Mouse (Mus musculus) intestine, postnatal 0 days (tissue): ENCODE measurements at regions not wholly inside any gene's neighbourhood (a gene's known extent, or its start where the extent isn't known, plus 50 kb on each side); places are given as distances from the start of the nearest gene placed in this dataset.

Experiments used
- ATAC-seq: fragments of 200-750 bp; cut with Nextera tagmentation; 2 replicates; pipeline ENCODE4 v1.8.0; 2017; ENCODE audit warnings: mild to moderate bottlenecking, moderate TSS enrichment, moderate library complexity
- H3K27ac ChIP-seq: fragments of 300-500 bp; sonication (generic); 2 replicates; pipeline ENCODE4 v1.5.1; 2014; ENCODE audit warnings: mild to moderate bottlenecking, low read depth, low read length, moderate library complexity
- H3K27me3 ChIP-seq: fragments of 300-500 bp; sonication (generic); replicated peaks from 2 replicates; pipeline ENCODE4 v1.6.1; 2014; ENCODE audit warnings: low read length, mixed read lengths; ENCODE audit not compliant: control insufficient read depth, insufficient read depth
- H3K36me3 ChIP-seq: fragments of 300-500 bp; sonication (generic); 2 replicates; pipeline ENCODE4 v1.6.1; 2014; ENCODE audit warnings: mild to moderate bottlenecking, moderate library complexity; ENCODE audit not compliant: control insufficient read depth, insufficient read depth
- H3K4me1 ChIP-seq: fragments of 300-500 bp; sonication (generic); replicated peaks from 2 replicates; pipeline ENCODE4 v1.6.1; 2014; ENCODE audit warnings: antibody characterized with exemption, low read length, mixed read lengths; ENCODE audit not compliant: control insufficient read depth, insufficient read depth
- H3K4me2 ChIP-seq: fragments of 300-500 bp; sonication (generic); replicated peaks from 2 replicates; pipeline ENCODE4 v1.6.1; 2014; ENCODE audit warnings: low read depth, mild to moderate bottlenecking, moderate library complexity
- H3K4me3 ChIP-seq: fragments of 300-500 bp; sonication (generic); 2 replicates; pipeline ENCODE4 v1.5.1; 2014; ENCODE audit warnings: low read depth, low read length
- H3K9ac ChIP-seq: fragments of 300-500 bp; sonication (generic); 2 replicates; pipeline ENCODE4 v1.6.1; 2014; ENCODE audit warnings: mild to moderate bottlenecking, low read depth, low read length
- H3K9me3 ChIP-seq: fragments of 300-500 bp; sonication (generic); 2 replicates; pipeline ENCODE4 v1.6.1; 2016; ENCODE audit warnings: mixed run types; ENCODE audit not compliant: control insufficient read depth
- CTCF ChIP-seq: sonication (generic); IDR thresholded peaks from 2 replicates; pipeline ENCODE4 v1.5.1; 2016; ENCODE audit warnings: low read depth, mild to moderate bottlenecking, control low read depth, antibody characterized with exemption, moderate library complexity
- WGBS: fragments of 180-500 bp; shearing (Covaris S2); extraction: QIAGEN DNeasy Blood & Tissue Kit; methylation state at CpG from one replicate; pipeline ENCODE4 v1.1.7; 2014; 5-methylcytosine and 5-hydroxymethylcytosine counted together

DNA sequence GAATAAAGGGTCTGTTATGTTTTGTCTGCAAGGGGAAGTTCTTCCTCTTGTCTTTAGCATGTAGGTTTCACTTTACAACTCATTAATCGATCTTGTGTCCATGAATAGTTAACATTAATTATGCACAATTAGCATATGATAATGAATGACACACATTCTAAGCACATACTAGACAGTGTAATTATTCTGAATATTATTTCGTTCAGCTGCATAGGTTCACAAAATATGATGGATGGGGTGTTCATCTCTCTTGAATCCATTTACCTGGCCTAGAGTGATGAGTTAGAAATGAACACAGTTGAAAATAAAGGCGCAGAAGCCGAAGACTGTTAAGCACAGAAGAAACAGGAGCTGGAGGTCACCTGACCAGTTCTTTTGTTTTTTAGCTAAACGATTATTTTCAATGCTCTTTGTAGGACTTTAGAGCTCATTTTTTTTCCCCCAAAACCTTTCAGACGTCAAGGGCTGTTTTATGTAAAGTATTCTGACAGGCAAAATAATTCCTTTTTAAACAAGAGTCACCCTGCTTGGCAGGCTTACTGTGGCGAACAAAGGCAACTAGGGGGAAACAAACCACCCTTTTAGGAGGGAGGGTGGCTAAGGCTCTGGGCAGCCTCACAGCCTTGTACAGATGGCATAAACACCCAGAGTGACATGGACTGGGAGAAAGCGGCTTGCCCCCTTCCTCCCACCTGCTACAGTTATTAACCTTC is 241.6 kb upstream of the Atp5g3 start:
- no peaks in the 10 kb centered on the region for H3K36me3 ChIP-seq
- H3K9me3 ChIP-seq, result no peaks in the 10 kb centered on the region
- TF ChIP-seq CTCF, result no peak
- no peak overlapping the region for H3K4me2 ChIP-seq
- no peaks in the 10 kb centered on the region for H3K4me1 ChIP-seq
- H3K27ac ChIP-seq, result no peak overlapping the region
- H3K9ac ChIP-seq, result no peak overlapping the region
- no peaks in the 10 kb centered on the region for H3K27me3 ChIP-seq
- no peak for ATAC-seq
- WGBS, result 60% methylated on average over 8 of the region's 8 CpGs
- H3K4me3 ChIP-seq, result no peak overlapping the region

DNA sequence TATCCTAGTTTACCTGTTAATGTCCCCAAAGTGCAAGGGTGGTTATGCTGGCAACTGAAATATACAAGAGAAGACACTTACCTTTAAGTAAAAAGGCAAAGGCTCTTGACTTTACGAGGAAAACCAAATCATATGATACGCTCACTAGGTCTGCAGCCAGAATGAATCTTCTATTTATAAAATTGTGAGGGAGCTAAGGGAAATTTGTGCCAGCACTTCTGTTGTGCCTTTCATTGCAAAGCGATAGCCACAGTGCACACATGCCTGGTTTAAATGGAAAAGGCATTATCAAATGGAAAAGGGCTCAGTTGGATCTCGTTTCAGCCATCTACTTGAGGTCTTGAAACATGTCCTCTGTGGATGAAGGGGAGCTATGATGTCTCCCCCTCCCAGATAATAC is 236.1 kb upstream of the Atp5g3 start:
- Histone ChIP-seq H3K36me3 (no peaks in the 10 kb centered on the region), H3K4me1 (no peaks in the 10 kb centered on the region), H3K27me3 (no peaks in the 10 kb centered on the region), H3K4me2 (no peak overlapping the region), H3K4me3 (no peak overlapping the region), H3K9ac (no peak overlapping the region), H3K27ac (no peak overlapping the region), H3K9me3 (no peaks in the 10 kb centered on the region)
- 81% methylated on average over 4 of the region's 4 CpGs for WGBS
- ATAC-seq, result no peak
- TF ChIP-seq CTCF, result no peak

DNA sequence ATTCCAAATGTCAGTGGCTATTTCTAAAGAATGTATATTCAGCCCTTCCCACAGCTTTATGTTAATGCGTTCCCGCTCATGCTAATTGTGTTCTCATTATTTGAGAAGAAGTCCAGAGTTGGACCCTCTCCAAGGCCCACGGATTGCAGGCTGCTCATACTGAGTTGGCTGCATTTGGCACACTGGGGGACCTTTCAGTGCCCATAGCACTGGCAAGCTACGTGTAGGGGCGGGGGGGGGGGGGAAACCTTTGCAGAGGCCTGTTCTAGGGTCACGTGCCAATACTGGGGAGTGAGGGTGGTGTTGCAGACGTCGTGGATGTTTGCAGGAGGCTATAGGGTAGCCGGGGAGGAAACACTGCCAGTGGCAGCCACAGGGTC is 225.5 kb upstream of the Atp5g3 start:
- no peak overlapping the region for H3K4me3 ChIP-seq
- H3K27me3 ChIP-seq, result no peaks in the 10 kb centered on the region
- no peak for TF ChIP-seq CTCF
- WGBS, result 32% methylated on average over 9 of the region's 9 CpGs
- H3K36me3 ChIP-seq, result no peaks in the 10 kb centered on the region
- no peaks in the 10 kb centered on the region for H3K9me3 ChIP-seq
- H3K4me2 ChIP-seq, result no peak overlapping the region
- H3K9ac ChIP-seq, result no peak overlapping the region
- ATAC-seq, result no peak
- no peak overlapping the region for H3K27ac ChIP-seq
- no peaks in the 10 kb centered on the region for H3K4me1 ChIP-seq

DNA sequence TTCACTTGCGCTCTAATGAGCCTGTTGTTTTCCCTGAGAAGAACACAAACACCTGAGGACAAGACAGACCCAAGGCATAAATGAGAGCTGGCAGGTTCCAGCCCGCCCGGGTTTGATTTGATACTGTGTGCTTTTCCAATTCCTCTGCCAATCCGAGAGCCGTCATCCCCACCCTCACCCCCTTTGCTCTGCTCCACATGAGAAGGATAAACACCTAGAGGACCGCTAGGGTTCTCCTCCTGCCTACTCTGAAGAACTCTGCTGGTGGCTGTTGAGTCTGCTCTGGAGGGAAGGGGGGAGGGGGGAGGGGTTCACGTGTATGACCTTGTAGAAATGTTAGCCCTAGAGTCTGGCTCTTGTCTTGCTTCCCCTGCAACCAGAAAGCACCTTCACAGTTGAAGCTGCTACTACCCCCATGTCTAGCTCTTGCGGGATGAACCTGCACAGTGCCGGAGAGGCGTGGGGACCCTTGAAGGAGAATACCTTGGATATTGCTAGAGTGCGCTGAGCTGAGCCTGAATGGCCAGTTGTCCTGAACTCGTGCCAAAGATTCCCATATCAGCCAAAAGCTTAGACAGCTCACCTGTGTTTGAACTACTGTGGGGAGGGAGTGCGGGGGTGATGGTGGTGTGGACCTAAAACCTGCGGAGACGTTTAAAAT is 225.0 kb upstream of the Atp5g3 start:
- TF ChIP-seq CTCF, result no peak
- Histone ChIP-seq H3K36me3 (no peaks in the 10 kb centered on the region), H3K27ac (no peak overlapping the region), H3K27me3 (no peaks in the 10 kb centered on the region), H3K4me1 (no peaks in the 10 kb centered on the region), H3K9me3 (no peaks in the 10 kb centered on the region), H3K9ac (no peak overlapping the region), H3K4me2 (no peak overlapping the region), H3K4me3 (no peak overlapping the region)
- WGBS, result 45% methylated on average over 15 of the region's 15 CpGs
- no peak for ATAC-seq

DNA sequence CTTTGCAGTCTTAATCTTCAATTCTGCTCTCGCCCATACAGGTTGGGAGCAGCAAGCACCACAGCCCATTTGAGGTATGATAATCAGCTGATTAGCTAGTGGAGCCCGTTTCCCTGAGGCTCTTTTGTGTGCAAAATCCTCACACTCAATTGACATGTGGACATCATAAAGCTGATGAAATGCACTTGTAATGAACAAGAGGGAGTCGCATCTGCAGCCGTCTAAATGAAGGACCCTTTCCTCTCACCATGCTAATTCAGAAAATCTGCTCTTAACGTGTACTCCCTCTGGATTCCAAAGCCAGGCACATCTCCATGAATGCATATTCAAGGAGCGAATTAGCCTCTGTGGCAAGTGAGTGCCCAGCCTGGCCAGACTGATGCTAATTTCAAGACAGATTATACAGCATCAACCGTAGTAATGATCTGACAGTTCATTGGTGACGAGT is 219.0 kb upstream of the Atp5g3 start:
- no peak for TF ChIP-seq CTCF
- Histone ChIP-seq H3K9ac (no peak overlapping the region), H3K4me3 (no peak overlapping the region), H3K36me3 (no peaks in the 10 kb centered on the region), H3K27ac (no peak overlapping the region), H3K27me3 (peaks cover 12% of the 10 kb centered on the region), H3K9me3 (no peaks in the 10 kb centered on the region), H3K4me1 (no peaks in the 10 kb centered on the region; the same call in 1 of the 2 replicates), H3K4me2 (peak overlapping the region; percentile 51; the same call in 1 of the 2 replicates)
- ATAC-seq, result no peak
- WGBS, result 37% methylated on average over 8 of the region's 8 CpGs

DNA sequence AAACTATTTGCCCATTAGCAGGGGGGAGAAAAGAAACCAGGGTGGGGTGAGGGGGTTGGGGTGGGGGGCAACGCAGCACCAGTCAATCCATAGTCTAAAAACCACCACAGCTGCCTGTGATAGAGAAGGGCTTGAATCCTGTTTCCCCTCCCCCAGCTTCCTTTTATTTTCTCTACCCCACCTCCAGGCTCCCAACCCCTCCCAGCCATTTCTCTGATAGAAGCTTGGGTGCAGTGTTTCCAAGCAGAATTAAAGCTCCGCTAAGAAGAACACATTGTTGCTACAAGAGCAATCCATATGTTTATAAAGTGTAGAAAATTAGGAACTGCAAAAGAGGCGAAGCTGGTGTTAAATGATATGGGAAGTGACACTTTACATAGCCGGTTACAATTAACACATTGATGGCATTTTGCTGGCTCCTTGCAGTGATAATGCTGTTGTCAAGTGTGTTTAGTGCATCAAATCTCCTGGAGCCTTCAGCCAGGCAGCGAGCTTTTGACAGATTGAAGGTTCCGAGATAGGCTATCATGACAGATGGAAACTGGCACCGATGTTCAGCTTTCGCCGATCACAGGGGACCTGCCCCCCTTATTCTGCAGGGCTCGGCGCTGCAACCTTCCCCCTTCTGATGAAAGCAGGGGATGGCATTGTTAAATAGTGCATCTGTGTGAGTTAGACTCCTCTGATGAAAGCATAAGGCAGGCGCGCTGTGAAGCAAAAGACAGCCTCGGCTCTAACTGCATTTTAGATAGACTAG is 217.8 kb upstream of the Atp5g3 start:
- no peak for TF ChIP-seq CTCF
- no peaks in the 10 kb centered on the region for H3K36me3 ChIP-seq
- 5% methylated on average over 14 of the region's 14 CpGs for WGBS
- no peak overlapping the region for H3K9ac ChIP-seq
- H3K4me1 ChIP-seq, result no peaks in the 10 kb centered on the region; the same call in 1 of the 2 replicates
- H3K4me2 ChIP-seq, result peak overlapping the region; percentile 51
- H3K9me3 ChIP-seq, result no peaks in the 10 kb centered on the region
- H3K27me3 ChIP-seq, result peaks cover 12% of the 10 kb centered on the region
- ATAC-seq, result no peak
- H3K27ac ChIP-seq, result no peak overlapping the region
- peak overlapping the region; percentile 17 for H3K4me3 ChIP-seq
